Mouse (Mus musculus) small intestine, adult 2 months (tissue): ENCODE results near the gene Hint2.

Experiments
- CTCF ChIP-seq: fragments of 200-500 bp; IDR thresholded peaks from 2 replicates; pipeline ENCODE4 v1.5.1; 2012; ENCODE audit warnings: low read depth, mild to moderate bottlenecking, control low read depth, inconsistent platforms, low read length, moderate library complexity, mixed read lengths; ENCODE audit not compliant: insufficient replicate concordance, insufficient read length; ENCODE audit errors: extremely low read depth
- POLR2A ChIP-seq: fragments of 200-500 bp; IDR thresholded peaks from 2 replicates; pipeline ENCODE4 v1.6.1; 2012; ENCODE audit warnings: low read depth, mild to moderate bottlenecking, control low read depth, inconsistent platforms, low read length, moderate library complexity

DNA sequence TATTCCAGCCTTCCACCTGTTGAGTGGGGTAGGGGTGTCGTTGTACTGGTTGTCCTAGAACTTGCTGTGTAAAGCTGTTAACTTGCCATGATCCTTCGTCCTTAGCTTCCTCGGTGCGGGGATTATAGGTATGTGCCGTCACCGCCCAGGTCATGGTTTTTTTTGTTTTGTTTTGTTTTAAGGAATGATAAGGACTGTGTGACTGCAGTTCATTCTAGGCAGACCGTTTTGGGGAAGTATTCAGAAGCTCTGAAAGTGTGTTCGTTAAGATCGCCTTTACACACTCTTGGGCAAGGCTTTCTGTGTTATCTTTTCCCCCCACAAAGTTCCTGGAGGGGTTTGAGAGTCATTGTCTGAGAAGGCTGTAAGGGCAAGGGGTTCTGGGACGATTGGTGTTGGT lies 43.7 kb downstream of the Hint2 start:
- TF ChIP-seq CTCF (no peak), POLR2A (no peak)
